Mouse (Mus musculus) spleen, adult 18-20 months (tissue): Measurements from ENCODE around the gene Patz1.

Experiments used
- DNase-seq, 2 experiments: peaks; one replicate each; pipeline ENCODE4 v3.0.0; 2022; ENCODE audit warnings: mixed read lengths in 2 of 2

The Patz1 gene

GRCm38 (mm10) chr11:3292711-3293249, 4.1 kb downstream of the Patz1 start:
- DNase-seq = no peak

- DNase-seq = no peak
These were observed 4.7 kb downstream of the Patz1 start for GRCm38 (mm10) chr11:3293361-3293760.

- DNase-seq = no peak
These were observed 6.0 kb downstream of the Patz1 start for GRCm38 (mm10) chr11:3294641-3295040.

DNA sequence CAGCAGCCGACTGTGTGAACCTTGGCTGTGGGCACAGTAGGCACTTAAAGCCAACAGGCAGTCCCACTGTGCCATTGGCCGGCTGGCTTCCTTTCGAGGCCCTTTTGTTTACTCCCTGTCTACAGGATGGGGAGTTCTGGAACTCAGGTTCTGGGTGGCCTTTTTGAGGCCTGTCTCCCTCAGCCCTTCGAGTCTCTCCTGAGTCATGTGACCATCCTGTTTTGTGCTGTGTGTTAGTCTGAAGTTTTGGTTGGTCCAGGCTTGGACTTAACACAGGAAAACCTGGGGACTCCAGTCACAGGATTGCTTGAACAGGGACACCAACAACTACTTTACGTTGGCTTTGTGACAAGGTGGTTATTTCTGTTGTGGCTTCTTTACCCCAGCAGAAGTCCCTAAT, 7.4 kb downstream of the Patz1 start:
- DNase-seq = no peak

- DNase-seq = no peak
These were observed 9.5 kb downstream of the Patz1 start for GRCm38 (mm10) chr11:3297871-3298812.

DNA sequence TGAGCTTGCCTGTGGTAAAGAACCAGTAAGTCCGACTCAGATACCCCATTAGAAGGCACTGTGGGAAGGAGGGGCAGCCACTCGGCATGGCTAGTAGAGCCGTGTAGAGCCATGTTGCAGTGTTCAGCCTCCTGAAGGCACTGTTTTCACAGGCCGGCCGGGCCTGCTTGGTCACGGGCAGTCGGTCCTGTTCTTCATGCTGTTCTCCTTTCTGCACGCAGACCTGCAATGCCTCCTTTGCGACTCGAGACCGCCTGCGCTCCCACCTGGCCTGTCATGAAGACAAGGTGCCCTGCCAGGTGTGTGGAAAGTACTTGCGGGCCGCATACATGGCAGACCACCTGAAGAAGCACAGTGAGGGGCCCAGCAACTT, 10.1 kb downstream of the Patz1 start:
- no peak for DNase-seq

GRCm38 (mm10) chr11:3301075-3301474, 12.4 kb downstream of the Patz1 start:
- DNase-seq = no peak

GRCm38 (mm10) chr11:3302385-3302784, 13.7 kb downstream of the Patz1 start:
- no peak for DNase-seq

GRCm38 (mm10) chr11:3302792-3303191, 14.1 kb downstream of the Patz1 start:
- no peak for DNase-seq

- DNase-seq = no peak
These were observed 17.1 kb downstream of the Patz1 start for GRCm38 (mm10) chr11:3305821-3306220.

DNA sequence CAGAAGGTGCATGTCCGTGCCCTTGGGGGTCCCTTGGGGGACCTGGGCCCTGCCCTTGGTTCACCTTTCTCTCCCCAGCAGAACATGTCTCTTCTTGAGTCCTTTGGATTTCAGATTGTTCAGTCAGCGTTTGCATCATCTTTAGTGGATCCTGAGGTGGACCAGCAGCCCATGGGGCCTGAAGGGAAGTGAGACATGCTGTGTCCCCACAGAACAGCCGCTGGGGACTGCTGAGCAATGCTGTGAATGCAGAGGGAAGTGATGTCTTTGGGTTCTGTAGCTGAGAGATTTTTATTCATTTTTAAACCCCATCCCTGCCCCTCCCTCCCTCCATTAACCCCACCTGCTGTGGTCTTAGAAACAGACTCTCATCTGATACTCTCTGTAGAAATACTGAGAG, 19.2 kb downstream of the Patz1 start:
- DNase-seq = no peak

- DNase-seq = no peak
These were observed 21.2 kb downstream of the Patz1 start for GRCm38 (mm10) chr11:3309884-3310283.

- no peak for DNase-seq
These were observed 22.3 kb downstream of the Patz1 start for GRCm38 (mm10) chr11:3310789-3311585.

- DNase-seq = no peak
These were observed 23.1 kb downstream of the Patz1 start for GRCm38 (mm10) chr11:3311586-3312347.

DNA sequence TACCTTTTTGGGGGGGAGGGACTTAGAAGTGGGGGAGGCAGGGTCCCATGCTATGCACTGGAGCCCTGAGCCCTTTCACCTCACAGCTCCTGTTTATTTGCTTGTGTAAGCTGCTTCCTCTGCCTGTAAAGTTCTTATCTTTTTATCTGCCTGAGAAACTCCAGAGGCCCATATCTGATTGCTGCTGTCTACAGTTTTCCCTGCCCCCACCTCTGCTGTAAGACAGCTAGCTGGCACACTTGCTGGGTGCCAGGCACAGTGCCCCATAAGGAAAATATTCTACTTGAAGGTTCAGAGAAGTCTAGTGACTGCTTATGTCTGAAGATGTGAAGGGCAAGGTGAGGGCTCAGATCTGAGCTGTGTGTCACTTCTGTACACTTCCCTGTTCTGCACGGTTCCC, 24.6 kb downstream of the Patz1 start:
- no peak for DNase-seq

DNA sequence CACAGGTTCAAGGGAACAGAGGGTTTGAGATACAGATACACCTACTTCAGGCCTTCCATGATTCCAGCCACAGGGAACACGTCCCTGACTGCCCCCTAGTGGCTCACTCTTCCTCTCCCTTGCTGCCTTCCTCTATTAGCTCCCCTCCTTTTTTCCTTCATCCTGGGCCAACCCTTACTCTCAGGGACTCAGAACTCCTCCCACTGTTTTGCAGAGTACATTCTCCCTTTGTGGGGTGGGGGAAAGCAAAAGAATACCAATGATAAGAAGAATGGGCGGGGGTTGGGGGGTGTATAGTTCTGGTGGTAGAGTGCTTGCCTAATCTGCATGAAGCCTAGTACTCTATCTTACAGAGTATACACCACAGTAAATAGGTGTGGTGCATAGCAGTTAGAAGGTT, 25.5 kb downstream of the Patz1 start:
- peak in 1 of 2 experiments; percentile 60 for DNase-seq

GRCm38 (mm10) chr11:3318286-3318685, 29.6 kb downstream of the Patz1 start:
- no peak for DNase-seq

DNA sequence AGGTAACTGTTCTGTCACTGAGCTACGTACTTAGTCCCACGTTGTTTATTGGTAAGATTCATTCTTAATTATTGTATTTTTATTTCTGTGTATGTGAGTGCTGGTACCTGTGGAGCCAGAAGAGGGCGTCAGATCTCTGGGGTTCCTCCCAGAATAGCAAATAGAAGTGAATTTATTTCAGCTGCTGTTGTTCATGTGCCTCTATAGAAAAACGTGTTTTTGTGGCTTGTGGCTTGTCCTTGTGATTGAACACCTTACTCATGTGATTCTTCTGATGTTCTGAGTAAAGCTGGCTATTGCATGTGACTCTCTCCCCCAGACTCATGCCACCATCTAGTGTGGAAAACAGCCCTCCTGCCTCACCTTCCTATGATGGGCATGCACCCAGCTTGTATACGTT, 39.6 kb downstream of the Patz1 start:
- no peak for DNase-seq

GRCm38 (mm10) chr11:3328806-3329775, 40.4 kb downstream of the Patz1 start:
- no peak for DNase-seq

DNA sequence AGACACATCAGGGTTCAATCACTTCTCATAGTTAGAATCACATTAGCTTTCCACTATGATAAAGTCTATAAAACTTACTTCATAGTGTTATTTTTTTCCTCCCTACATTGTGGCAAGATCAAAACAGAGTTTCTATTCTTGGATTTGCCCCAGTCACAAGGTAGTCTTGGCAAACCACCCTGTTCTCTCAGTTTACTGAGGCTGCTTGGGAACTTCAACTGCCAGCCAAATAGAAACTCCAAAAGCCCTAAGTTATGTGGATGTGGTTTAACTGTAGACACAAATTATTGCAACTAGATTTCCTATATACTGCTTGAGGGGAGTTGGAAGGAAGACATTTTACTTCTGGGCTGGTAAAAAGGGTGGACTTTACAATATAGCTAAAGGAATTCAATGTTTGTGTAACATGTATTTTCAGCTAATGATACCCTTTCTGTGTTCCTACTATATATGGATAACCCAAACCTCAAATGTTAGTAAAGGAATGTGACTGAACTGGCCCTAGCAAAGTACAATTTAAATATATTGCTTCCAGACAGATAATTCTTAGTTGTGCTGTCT, 41.3 kb downstream of the Patz1 start, which contains the start of gene Pik3ip1:
Gene Pik3ip1 (plus strand): TSS at position 511 of the 561 bp plus-strand sequence.
- no peak for DNase-seq

- DNase-seq = peak; percentile 82 to 85
These were observed 41.9 kb downstream of the Patz1 start for GRCm38 (mm10) chr11:3330566-3330965.
